Mouse (Mus musculus): ENCODE results near the gene Vmn2r89. TPM values are rescaled to one million over a fixed set of nuclear protein-coding genes. Genes with fewer than 3 reads are reported as not detected.
A peak's percentile ranks its signal among the peaks of the same experiment; 100 is the strongest.
"Not testable (repeated sequence)": the region's sequence is repeated elsewhere in the genome, so short reads cannot be mapped to it uniquely, and the experiment has no call there.

Gene Vmn2r89
- not detected for total RNA-seq (2021)

DNA sequence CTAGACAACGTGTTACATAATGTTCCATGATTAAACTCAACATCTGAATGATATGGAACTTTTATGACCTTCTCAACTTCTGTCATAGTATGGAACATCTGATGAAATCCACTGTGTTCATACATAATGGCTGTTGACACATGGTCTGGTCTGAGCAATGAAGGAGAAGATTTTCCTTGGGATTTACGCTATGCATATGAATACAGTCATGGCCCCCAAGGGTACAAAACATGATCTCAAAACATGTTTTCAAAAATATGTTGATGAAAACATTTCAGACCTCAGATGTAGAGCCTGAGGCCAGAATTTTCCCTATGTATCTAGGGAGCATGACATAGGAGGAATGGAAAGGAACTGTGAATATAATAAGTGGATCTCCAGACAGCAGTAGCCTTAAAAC, at the start of gene Vmn2r89:
Gene Vmn2r89, plus strand, starts transcription at position 301 of the 400 bp plus-strand sequence.
- DNase-seq (ENCODE audit: extremely low spot score in 1 of 2, low spot score in 2 of 2); intact Hi-C loops (cut with DNase I): not testable (repeated sequence)

- intact Hi-C loops (cut with DNase I): no loop called here
- no peak for DNase-seq (ENCODE audit: extremely low spot score in 1 of 2, low spot score in 2 of 2)
Observed at GRCm38 (mm10) chr14:51410520-51410919, 41.1 kb upstream of the Vmn2r89 start, which contains the start of gene Vmn2r88. Vmn2r88 (plus strand) TSS chr14:51410820.

DNA sequence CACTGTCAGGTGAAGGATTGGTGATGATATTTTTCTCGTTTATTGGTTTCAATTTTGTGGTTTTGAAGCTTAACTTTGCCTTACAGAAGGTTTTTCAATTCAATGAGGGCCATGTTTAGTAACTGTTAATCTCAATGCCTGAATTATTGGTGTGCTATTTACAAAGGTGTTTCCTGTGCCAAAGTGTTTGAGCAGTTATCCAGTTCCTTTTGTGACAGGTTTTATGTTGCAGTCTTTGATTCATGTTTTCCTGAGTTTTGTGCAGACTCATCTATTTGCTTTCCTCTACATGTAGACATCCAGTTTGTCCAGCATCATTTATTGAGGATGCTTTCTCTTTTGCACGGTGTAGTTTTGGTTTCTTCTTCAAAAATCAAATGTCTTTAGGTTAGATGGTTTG, 27.8 kb upstream of the Vmn2r89 start:
- intact Hi-C loops (cut with DNase I): no loop called here
- no peak for DNase-seq (ENCODE audit: extremely low spot score in 1 of 2, low spot score in 2 of 2)

GRCm38 (mm10) chr14:51430138-51430537, 21.5 kb upstream of the Vmn2r89 start:
- DNase-seq (ENCODE audit: extremely low spot score in 1 of 2, low spot score in 2 of 2); intact Hi-C loops (cut with DNase I): not testable (repeated sequence)

GRCm38 (mm10) chr14:51434546-51434945, 17.1 kb upstream of the Vmn2r89 start:
- DNase-seq (ENCODE audit: extremely low spot score in 1 of 2, low spot score in 2 of 2): peak in 1 of 2 experiments; percentile 26
- intact Hi-C loops (cut with DNase I): no loop called here

GRCm38 (mm10) chr14:51435020-51435419, 16.6 kb upstream of the Vmn2r89 start:
- no peak for DNase-seq (ENCODE audit: extremely low spot score in 1 of 2, low spot score in 2 of 2)
- intact Hi-C loops (cut with DNase I): no loop called here

DNA sequence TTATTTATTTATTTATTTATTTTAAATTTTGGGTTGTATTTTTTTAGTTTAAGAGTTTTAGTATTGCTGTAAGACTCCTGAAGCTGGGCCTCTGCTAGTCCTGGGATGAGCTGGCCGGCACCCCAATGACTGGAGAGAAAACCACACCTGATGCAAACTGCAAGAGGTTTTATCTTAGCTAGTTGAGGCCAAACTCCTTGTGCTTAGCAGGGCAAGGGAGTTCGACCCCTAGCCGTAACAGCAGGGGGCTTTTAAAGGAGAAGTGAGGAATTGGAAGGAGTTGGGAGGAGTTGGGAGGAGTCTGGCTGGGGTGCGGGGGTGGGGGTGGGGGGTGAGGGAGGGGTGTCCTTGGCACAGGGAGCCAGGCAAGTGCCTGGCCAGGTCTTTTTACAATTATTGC, 12.7 kb upstream of the Vmn2r89 start:
- no peak for DNase-seq (ENCODE audit: extremely low spot score in 1 of 2, low spot score in 2 of 2)
- intact Hi-C loops (cut with DNase I): no loop called here

DNA sequence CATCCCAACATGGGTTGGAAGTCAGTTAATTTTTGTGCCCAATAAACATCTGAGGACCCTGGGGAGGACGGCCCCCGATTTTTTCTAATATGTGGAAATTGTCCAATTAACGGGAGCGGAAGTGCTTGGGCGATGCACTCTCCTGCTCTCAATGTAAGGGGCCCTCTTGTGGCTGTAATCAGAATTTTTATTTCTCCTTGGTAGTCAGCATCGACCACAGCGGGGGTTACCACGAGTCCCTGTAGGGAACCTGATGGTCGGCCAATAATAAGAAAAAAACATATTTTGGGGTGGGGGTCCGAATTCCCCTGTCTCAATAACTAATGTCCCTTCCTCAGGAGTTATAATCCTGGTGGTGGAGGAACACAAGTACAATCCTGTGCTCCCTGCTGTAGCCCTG, 28.6 kb downstream of the Vmn2r89 start:
- DNase-seq (ENCODE audit: extremely low spot score in 1 of 2, low spot score in 2 of 2): not testable (repeated sequence)

GRCm38 (mm10) chr14:51481332-51482015, 29.8 kb downstream of the Vmn2r89 start:
- intact Hi-C loops (cut with DNase I); DNase-seq (ENCODE audit: extremely low spot score in 1 of 2, low spot score in 2 of 2): not testable (repeated sequence)

More for the DNA sequence above, 28.6 kb downstream of the Vmn2r89 start:
- intact Hi-C loops (cut with DNase I): not testable (repeated sequence)

GRCm38 (mm10) chr14:51482051-51482715, 30.5 kb downstream of the Vmn2r89 start:
- intact Hi-C loops (cut with DNase I): no loop called here
- no peak for DNase-seq (ENCODE audit: extremely low spot score in 1 of 2, low spot score in 2 of 2)

- intact Hi-C loops (cut with DNase I); DNase-seq (ENCODE audit: extremely low spot score in 1 of 2, low spot score in 2 of 2): not testable (repeated sequence)
Observed at GRCm38 (mm10) chr14:51482971-51483381, 31.3 kb downstream of the Vmn2r89 start.

GRCm38 (mm10) chr14:51483671-51484070, 32.0 kb downstream of the Vmn2r89 start:
- DNase-seq (ENCODE audit: extremely low spot score in 1 of 2, low spot score in 2 of 2): no peak
- intact Hi-C loops (cut with DNase I): no loop called here

GRCm38 (mm10) chr14:51486111-51486510, 34.5 kb downstream of the Vmn2r89 start:
- intact Hi-C loops (cut with DNase I): no loop called here
- no peak for DNase-seq (ENCODE audit: extremely low spot score in 1 of 2, low spot score in 2 of 2)

DNA sequence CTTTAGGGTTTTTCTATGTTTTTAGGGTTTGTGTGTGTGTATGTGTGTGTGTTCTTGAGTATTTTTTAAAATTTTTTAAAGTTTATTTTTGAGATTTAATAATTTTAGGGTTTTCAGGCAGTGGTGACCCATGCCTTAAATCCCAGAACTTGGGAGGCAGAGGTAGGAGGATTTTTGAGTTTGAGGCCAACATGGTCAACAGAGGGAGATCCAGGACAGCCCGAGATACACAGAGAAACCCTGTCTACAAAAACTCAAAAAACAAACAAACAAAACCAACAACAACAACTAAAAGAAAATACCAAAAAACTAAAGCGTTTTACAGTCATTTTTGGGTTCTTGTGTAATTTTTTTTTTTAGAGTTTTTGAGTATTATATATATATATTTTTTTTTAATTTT, 44.1 kb downstream of the Vmn2r89 start:
- DNase-seq (ENCODE audit: extremely low spot score in 1 of 2, low spot score in 2 of 2): no peak
- intact Hi-C loops (cut with DNase I): no loop called here

DNA sequence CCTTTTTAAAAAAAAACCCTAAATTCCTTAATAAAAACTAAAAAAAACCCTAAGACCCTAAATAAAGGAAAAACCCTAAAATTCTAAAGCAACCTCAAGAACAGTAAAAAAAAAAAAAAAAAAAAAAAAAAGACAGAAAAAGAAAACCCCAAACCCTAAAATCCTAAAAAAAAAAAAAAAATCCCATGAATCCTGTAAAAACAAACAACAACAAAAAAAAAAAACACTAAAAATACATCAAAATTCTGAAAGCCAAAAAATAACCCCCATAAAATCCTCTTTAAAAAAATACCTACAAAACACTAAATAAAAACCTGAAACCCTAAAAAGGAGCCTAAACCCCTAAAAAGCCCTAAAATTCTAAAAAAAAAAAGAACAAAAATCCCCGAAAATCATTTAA, 45.3 kb downstream of the Vmn2r89 start:
- no peak for DNase-seq (ENCODE audit: extremely low spot score in 1 of 2, low spot score in 2 of 2)
- intact Hi-C loops (cut with DNase I): no loop called here

GRCm38 (mm10) chr14:51497958-51498357, 46.3 kb downstream of the Vmn2r89 start:
- DNase-seq (ENCODE audit: extremely low spot score in 1 of 2, low spot score in 2 of 2): no peak
- intact Hi-C loops (cut with DNase I): no loop called here

DNA sequence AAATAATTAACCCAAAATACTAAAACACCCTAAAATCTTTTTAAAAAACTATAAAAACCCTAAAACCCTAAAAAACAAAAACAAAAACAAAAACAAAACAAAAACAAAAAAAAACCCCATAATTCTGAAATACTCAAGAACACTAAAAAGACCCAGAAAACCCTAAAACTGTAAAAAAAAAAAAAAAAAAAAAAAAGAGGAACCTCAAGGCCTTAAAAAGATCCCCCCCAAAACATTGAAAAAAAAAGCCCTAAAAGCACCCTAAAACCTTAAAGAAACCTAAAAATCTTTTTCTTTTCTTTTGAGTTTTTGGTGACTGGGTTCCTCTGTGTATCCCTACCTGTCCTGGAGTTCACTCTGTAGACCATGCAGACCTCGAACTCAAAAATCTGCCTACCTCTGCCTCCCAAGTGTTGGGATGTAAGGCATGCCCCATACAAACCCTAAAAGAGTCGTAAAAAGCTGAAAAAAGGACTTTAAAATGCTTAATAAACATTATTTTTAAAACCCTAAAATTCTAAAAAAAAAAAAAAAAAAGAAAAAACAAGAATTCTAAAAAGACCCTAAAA, 48.1 kb downstream of the Vmn2r89 start:
- DNase-seq (ENCODE audit: extremely low spot score in 1 of 2, low spot score in 2 of 2): no peak
- intact Hi-C loops (cut with DNase I): no loop called here

DNA sequence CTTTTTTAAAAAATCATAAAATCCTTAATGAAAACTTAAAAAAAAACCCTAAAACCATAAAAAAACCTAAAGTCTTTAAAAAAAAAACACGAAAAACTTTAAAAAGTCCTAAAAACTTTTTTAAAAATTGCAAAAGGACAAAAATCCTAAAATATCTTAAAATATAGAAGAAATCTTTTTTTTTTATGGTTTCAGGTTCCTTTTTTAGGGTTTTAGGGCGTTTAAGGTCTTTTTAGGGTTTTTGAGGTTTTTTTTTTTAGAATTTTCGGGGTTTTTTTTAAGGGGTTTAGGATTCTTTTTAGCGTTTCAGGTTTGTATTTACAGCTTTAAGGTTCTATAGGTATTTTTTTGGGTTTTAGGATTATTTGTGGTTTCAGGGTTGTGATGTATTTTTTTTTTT, 48.8 kb downstream of the Vmn2r89 start:
- no peak for DNase-seq (ENCODE audit: extremely low spot score in 1 of 2, low spot score in 2 of 2)
- intact Hi-C loops (cut with DNase I): no loop called here

DNA sequence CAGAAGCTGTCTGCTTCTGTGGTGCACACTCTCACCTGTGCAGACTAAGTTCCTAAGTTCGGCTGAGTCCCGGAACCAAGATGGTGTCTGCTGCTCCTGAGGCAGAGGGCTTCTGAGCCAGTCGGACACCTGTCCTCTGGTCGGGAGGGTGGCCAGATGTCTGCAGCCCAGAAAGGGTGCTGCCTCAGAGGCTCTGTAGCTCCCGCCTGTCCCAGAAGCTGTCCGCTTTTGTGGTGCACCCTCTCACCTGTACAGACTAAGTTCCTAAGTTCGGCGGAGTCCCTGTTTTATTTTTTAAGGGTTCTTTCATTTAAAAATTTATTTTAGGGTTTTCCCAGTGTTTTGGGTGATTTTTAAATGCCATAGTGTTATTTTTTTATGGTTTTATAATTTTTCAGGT, 55.8 kb downstream of the Vmn2r89 start:
- DNase-seq (ENCODE audit: extremely low spot score in 1 of 2, low spot score in 2 of 2): no peak
- intact Hi-C loops (cut with DNase I): no loop called here

All from left cerebral cortex, postnatal 10 days (tissue).